Mouse (Mus musculus) megakaryocyte-erythroid progenitor cell, adult 5-6 weeks (primary cell): ENCODE data around the gene Flvcr1. TPM values are rescaled to one million over a fixed set of nuclear protein-coding genes. Genes with fewer than 3 reads are reported as not detected.
A peak's percentile ranks its signal among the peaks of the same experiment; 100 is the strongest.
"Not testable (repeated sequence)": the region's sequence is repeated elsewhere in the genome, so short reads cannot be mapped to it uniquely, and the experiment has no call there.

Source experiments
- ATAC-seq: replicated peaks from 2 replicates; pipeline ENCODE4 v1.8.0; 2016; ENCODE audit warnings: mild to moderate bottlenecking, inconsistent platforms; ENCODE audit not compliant: severe bottlenecking, poor library complexity, low FRiP score, low TSS enrichment
- total RNA-seq, 2 experiments: library from RNA; stranded (forward) in 1 of 2; stranded (reverse) in 1 of 2; fragments of 200-1000, 215-1000 nt in 1 of 2; fragments of >200 nt in 1 of 2; fragmentation: Nextera tagmentation in 1 of 2; gene quantifications; 2 replicates each; pipeline ENCODE4 v1.2.3; 2014 to 2017

Flvcr1 gene
- total RNA-seq, 2 experiments from 2014 or later = 28.2 to 28.5 TPM

DNA sequence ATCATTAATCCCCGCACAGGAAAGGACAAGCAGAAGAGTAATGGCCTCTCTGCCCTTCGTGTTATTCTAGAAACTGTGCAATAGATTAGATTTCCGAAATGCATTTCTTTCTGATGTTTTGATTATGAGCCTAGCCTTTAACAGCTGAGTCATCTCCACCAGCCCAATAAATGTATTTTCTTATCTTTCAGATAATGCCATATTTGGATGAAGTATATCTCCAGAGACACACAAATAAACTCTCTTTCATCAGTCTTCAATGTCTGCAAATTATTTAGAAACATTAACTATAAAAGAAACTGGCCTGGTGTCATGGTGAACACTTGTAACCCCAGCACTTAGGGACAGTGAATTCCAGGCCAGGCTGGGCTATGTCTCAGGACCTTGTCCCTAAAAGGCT lies 16.7 kb upstream of the Flvcr1 start:
- ATAC-seq = no peak

- no peak for ATAC-seq
Observed at GRCm38 (mm10) chr1:191042106-191042505, 16.1 kb upstream of the Flvcr1 start.

- no peak for ATAC-seq
Observed at GRCm38 (mm10) chr1:191041352-191041751, 15.4 kb upstream of the Flvcr1 start.

DNA sequence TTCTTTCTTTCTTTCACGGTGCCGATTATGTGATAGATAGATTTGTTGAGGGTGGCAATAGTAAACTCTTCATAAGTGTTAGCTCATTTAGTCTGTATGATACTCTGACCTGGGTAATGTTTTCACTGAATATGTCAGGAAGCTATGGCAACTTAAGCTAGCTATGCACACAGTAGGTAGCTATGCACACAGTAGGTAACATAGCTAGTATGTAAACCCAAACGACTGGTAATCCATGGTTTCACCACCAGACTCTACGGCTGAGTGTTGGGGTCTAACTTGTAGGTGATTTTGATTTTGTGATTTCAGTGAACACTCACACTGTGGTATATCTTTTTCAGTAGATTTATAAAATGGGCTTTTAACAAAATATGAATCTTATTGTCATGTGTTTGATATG lies 12.0 kb upstream of the Flvcr1 start:
- no peak for ATAC-seq

- ATAC-seq = no peak
Observed at GRCm38 (mm10) chr1:191036554-191037334, 10.8 kb upstream of the Flvcr1 start, which contains the start of gene Spata45. Spata45 (plus strand) TSS chr1:191036639.

GRCm38 (mm10) chr1:191035649-191036048 lies 9.7 kb upstream of the Flvcr1 start:
- no peak for ATAC-seq

- ATAC-seq = not testable (repeated sequence)
Observed at GRCm38 (mm10) chr1:191030922-191031425, 5.0 kb upstream of the Flvcr1 start.

DNA sequence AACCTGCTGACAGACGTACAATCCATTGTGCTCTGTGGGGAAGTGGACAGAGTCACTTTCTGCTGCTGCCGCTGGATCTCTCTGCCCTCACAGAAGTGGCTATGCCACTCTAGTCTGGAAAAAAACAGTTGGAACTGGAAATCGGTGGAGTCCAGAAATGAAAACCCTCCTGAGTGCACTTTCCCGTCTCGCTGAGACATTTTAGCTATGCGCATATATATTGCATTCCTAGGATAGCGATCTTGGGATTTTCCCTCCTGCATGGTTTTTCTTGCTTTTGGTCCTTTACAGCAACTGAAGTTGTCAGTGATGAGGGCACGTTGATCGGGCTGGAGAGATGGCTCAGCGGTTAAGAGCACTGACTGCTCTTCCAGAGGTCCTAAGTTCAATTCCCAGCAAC lies 4.2 kb upstream of the Flvcr1 start:
- ATAC-seq = no peak

DNA sequence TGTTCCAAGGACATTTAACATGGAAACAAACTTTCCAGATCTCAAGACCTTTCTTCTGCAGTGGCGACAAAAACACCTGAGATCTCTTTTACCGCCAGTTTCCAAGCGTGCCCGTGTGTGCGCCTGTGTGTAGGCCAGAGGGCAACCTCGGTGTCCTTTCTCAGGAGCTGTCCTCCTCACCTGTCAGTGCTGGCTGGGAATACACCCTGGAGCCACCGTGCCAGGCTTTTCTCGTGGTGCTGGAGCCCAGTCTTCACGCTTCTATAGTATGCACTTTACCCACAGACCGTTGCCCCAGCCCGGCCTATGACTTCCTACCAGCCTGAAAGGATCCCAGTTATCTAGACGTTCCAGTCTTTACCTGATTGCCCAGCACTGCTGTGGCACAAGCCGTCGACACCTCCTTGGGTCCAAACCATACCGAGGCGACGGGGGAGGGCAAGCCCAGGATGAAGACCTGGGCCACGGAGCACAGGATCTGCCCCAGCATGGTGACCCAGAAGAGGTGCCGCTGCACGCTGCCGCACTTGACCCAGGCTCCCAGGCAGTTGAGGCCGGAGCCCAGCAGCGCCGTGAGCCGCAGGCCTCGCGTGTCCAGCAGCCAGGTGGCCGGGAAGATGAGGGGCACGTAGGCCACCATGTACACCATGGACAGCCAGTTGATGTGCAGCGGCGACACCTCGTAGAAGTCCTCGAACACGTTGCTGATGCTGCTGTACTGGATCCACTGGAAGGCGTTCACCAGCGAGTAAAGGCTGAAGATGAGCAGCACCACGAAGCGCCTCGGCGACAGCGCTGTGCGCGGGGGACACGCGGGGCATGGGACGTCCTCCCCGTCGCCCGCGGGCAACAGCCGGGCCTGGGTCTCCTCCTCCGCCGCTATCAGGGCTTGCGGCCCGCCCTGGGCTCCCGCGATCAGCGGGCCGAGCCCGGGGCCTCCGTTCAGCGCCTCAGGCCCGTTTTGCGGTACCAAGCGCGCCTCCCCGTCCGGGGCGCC lies 644 bp downstream of the Flvcr1 start:
- ATAC-seq = peak; percentile 47

- not testable (repeated sequence) for ATAC-seq
Observed at GRCm38 (mm10) chr1:191023806-191024205, 2.2 kb downstream of the Flvcr1 start.

DNA sequence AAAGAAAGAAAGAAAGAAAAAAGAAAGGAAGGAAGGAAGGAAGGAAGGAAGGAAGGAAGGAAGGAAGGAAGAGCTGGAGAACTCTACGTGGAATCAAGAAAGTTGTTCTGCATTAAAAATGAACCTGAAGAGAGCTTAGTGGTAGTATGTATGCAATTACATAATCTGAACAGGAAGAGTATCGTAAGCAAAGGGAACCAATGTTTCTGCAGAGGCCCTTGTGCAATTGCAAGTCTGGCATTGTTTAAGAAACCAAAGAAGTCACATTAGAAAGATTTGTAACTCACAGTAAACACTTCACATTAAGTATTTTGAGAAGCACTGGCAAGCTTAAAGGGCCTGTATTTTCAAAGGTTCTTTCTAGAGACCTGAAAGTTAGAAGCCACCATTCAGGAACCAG lies 2.8 kb downstream of the Flvcr1 start:
- no peak for ATAC-seq

DNA sequence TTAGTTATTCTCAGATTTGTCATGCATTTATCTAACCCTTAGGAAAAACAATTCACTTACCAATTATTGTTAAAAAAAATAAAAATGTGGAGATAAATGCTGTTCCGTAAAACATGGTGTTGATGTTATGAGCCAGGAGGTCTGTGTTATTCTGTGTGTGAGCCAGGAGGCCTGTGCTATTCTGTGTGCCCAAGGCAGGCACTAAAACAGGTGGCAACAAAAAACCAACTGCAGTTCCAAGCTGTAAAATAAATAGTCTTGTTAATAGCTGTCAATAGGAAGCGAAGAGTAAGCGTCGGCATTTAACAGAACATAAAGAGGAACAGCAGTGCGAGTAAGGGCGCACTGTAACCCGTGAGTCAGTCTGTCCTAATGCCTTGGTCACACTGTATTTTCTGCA lies 4.9 kb downstream of the Flvcr1 start:
- no peak for ATAC-seq

- ATAC-seq = no peak
Observed at GRCm38 (mm10) chr1:191020217-191020924, 5.6 kb downstream of the Flvcr1 start.

GRCm38 (mm10) chr1:191019803-191020202 lies 6.2 kb downstream of the Flvcr1 start:
- ATAC-seq = no peak

GRCm38 (mm10) chr1:191014271-191014670 lies 11.7 kb downstream of the Flvcr1 start:
- ATAC-seq = no peak

- no peak for ATAC-seq
Observed at GRCm38 (mm10) chr1:191008707-191009106, 17.3 kb downstream of the Flvcr1 start.

GRCm38 (mm10) chr1:191002201-191002600 lies 23.8 kb downstream of the Flvcr1 start:
- peak; percentile 74; the same call in 1 of the 2 replicates for ATAC-seq

DNA sequence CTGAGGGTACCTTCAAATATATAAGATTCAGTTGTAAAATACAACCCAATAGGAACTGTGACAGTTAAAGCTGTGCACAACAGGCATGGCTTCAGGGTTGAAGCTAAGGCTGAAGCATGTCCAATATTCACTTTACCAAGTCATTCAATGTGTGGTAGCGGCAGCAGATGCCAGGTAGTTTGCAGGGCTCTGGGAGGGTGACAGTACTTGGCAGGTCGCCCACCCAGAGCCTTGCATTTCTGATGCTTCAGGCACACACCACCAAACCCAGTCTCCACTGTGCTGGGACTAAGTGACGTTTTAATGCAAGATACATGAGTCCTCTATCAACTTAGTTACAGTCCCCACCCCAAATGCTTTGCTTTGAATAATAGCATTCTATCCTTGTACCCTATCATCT lies 25.3 kb downstream of the Flvcr1 start:
- ATAC-seq = no peak

DNA sequence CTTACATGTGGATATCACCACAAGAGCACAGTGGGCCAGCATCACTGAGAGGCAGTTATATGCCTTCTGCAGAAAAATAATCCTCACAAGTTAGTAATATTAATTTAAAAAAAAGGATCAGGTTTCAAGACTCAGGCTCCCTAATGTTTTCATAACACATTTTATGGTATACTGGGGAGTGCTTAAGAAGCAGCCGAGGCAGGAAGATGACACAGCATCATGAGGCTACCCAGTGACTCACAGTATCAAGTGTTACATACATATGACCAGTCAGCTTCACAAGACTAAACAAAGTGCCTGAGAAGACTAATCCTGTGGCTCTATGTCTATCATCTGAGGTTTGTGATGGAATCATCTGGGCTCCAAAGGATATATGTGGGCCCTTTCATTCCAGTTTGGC lies 27.9 kb downstream of the Flvcr1 start:
- no peak for ATAC-seq
